Mouse (Mus musculus): ENCODE measurements around the gene Cep250. TPM values are rescaled to one million over a fixed set of nuclear protein-coding genes. Genes with fewer than 3 reads are reported as not detected.
"Not testable (repeated sequence)": the region's sequence is repeated elsewhere in the genome, so short reads cannot be mapped to it uniquely, and the experiment has no call there.

Gene Cep250
- total RNA-seq (2018; cell fraction: chromatin; rRNA removed), result 100 to 1,000 TPM in 14 of 26 experiments, 10 to 100 TPM in 12; 28.1 to 238 (median 112) TPM
- 10 to 100 TPM; 31.4 to 74.2 (median 54.8) TPM for total RNA-seq (2018; cell fraction: cytosol; rRNA removed)
- total RNA-seq (2018; cell fraction: nucleus; rRNA removed), result 100 to 1,000 TPM in 8 of 26 experiments, 10 to 100 TPM in 18; 21.4 to 200 (median 68.9) TPM
- polyA plus RNA-seq (2018), result 55.2 to 100 TPM (median 84.4 TPM) in 3 replicates

GRCm38 (mm10) chr2:155956134-155957059 lies at the start of gene Cep250:
Gene Cep250, plus strand, starts transcription at chr2:155956458.
- Histone ChIP-seq H3K79me2 (ENCODE audit: inconsistent target) (peaks cover 45% of the 10 kb centered on the region), H3K36me3 (ENCODE audit: inconsistent target) (no peaks in the 10 kb centered on the region), H3K4me3 (ENCODE audit: inconsistent target) (peak within 1 kb of the TSS; percentile 59), H3K27ac (peak within 1 kb of the TSS; percentile 92)
- WGBS (ENCODE audit: missing documents), result under 1% methylated on average over 57 of the region's 59 CpGs

GRCm38 (mm10) chr2:155914684-155915083 lies 41.6 kb upstream of the Cep250 start:
- Histone ChIP-seq H3K36me3 (ENCODE audit: inconsistent target) (peaks cover 30% of the 10 kb centered on the region), H3K27ac (no peak overlapping the region), H3K4me3 (ENCODE audit: inconsistent target) (no peak overlapping the region), H3K79me2 (ENCODE audit: inconsistent target) (peaks cover 20% of the 10 kb centered on the region)
- WGBS (ENCODE audit: missing documents), result 55% methylated on average over 6 of the region's 6 CpGs

- Histone ChIP-seq H3K79me2 (ENCODE audit: inconsistent target) (peaks cover 63% of the 10 kb centered on the region), H3K27ac (no peak overlapping the region), H3K36me3 (ENCODE audit: inconsistent target) (peaks cover 5% of the 10 kb centered on the region; the same call in 1 of the 2 replicates), H3K4me3 (ENCODE audit: inconsistent target) (no peak overlapping the region)
- 80% methylated on average over 7 of the region's 7 CpGs for WGBS (ENCODE audit: missing documents)
Measured at GRCm38 (mm10) chr2:155923143-155923542, 33.1 kb upstream of the Cep250 start.

DNA sequence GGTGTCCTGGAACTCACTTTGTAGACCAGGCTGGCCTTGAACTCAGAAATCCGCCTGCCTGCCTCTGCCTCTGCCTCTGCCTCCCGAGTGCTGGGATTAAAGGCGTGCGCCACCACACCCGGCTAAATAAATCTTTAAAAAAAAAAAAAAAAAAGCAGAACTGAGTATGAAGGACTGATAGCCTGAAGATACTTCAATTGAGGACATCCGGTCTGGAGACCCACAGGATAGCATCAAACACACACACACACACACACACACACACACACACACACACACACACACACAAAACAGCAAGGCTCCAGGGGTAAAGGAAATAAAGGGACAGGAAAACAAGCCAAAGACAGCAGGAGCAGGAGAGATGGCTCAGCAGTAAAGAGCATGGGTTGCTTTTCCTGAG lies 31.0 kb upstream of the Cep250 start:
- 70% methylated on average over 2 of the region's 6 CpGs for WGBS (ENCODE audit: missing documents)
- not testable (repeated sequence) for H3K36me3 ChIP-seq (ENCODE audit: inconsistent target); H3K27ac ChIP-seq

DNA sequence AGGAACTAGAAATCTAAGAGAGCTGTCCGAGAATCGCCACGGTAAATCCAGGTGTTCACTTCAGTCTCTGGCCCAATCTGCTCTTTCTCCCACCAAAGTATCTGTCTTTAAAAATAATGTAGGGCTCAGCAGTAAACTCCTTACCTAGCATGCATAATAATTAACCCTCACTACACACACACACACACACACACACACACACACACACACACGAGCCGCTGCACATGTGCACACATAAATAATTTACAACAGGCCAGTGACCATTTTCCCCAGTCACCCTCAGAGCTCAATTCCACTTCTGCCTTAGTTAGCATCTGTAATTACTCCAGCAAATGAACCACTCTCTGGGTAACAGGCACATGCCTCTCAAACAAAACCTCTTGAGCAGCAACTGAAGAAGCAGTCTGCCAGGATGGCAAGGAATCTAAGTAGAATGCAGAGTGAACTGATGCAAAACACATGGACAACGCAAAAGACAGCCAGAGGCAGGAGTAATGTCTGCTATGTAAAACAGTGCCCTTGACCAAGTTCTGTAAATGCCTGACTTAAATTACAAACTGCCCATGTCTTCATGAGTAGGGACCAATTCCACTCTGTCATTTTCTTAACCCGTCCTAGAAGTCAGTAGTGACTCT lies 27.4 kb upstream of the Cep250 start:
- Histone ChIP-seq H3K4me3 (ENCODE audit: inconsistent target) (peak overlapping the region; percentile 79), H3K79me2 (ENCODE audit: inconsistent target) (peaks cover 60% of the 10 kb centered on the region), H3K36me3 (ENCODE audit: inconsistent target) (no peaks in the 10 kb centered on the region), H3K27ac (no peak overlapping the region)
- WGBS (ENCODE audit: missing documents), result 74% methylated on average over 7 of the region's 7 CpGs

More for the DNA sequence above, 31.0 kb upstream of the Cep250 start:
- H3K4me3 ChIP-seq (ENCODE audit: inconsistent target), result not testable (repeated sequence)
- H3K79me2 ChIP-seq (ENCODE audit: inconsistent target), result peaks cover 80% of the 10 kb centered on the region

DNA sequence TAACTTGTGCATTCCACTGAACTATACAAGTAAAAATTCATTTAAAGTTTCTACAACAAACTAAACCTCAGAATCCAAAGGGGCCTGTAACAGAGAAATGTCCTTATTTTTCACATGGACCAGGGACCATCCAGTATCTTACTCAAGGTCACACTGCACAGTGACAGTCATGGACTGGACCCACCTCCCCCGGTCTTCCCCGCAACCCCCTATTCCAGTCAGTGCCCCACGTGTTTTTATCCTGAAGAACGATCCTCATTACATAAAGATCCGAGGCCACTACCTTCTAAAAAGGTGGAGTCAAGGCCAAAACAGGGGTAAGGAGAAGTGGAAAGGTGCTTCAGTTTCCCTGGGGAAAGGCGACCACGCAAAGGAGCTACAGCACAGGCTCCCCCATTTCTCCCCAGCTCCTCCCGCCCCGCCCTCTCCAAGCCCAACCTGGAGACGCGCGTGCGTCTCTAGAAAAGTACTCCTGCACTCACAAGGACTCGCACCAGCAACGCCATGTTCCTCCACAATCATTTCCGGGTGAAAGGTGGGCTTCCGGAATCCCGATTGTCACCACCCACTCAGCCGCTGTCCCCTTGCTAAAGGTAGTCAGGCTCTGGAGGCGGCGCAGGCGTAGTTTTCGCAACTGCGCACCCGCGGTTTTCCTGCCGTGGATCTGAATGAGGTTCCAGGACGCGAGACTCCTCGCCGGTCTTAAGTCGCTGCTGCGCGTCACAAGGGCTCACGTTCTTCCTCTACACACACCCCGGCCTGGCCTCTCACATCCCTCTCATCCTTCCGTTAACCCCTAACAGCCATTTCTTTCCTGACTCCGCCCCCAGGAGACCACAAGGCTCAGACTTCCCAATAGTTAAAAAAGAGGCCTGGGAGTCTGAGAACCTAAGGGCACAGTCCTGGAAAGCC lies 26.5 kb upstream of the Cep250 start, which contains the start of gene Uqcc1:
Uqcc1 (minus strand) TSS at position 780 of the 912 bp plus-strand sequence.
- H3K4me3 ChIP-seq (ENCODE audit: inconsistent target), result peak within 1 kb of the TSS; percentile 79
- H3K79me2 ChIP-seq (ENCODE audit: inconsistent target), result peaks cover 50% of the 10 kb centered on the region
- WGBS (ENCODE audit: missing documents), result 1% methylated on average over 33 of the region's 38 CpGs
- H3K36me3 ChIP-seq (ENCODE audit: inconsistent target), result no peaks in the 10 kb centered on the region
- H3K27ac ChIP-seq, result peak within 1 kb of the TSS; percentile 74

DNA sequence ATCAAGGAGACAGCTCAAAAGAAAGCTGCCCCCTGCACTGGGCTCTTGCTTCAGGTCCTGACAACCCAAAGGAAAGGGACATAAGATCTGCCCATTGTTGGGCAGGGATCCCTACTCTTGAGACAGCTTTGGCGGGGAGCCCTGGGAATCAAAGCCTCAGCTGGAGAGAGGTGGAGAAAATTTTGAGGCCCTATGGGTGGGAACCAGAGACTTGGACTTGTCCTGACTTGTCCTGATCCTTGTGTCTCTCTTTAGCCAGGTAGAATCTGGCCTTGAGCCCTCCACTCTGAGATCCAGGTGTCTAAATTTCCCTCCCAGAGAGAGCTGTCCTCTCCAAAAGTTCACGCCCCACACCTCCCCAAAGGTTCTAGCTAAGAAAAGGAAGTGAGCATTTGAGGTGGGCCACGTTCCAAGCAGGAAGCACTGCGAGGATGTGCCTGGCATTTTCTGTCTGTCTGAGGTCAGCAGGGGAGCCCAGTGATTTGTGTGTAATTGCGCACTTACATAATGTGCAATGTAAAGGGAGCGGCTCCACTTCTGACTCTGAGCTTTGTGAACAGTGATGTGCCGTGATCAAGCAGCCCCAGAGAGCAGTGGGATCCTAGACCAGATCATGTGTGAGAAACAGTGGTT lies 16.2 kb upstream of the Cep250 start:
- no peaks in the 10 kb centered on the region for H3K79me2 ChIP-seq (ENCODE audit: inconsistent target)
- no peaks in the 10 kb centered on the region for H3K36me3 ChIP-seq (ENCODE audit: inconsistent target)
- 34% methylated on average over 7 of the region's 7 CpGs for WGBS (ENCODE audit: missing documents)
- no peak overlapping the region for H3K27ac ChIP-seq
- H3K4me3 ChIP-seq (ENCODE audit: inconsistent target), result no peak overlapping the region

DNA sequence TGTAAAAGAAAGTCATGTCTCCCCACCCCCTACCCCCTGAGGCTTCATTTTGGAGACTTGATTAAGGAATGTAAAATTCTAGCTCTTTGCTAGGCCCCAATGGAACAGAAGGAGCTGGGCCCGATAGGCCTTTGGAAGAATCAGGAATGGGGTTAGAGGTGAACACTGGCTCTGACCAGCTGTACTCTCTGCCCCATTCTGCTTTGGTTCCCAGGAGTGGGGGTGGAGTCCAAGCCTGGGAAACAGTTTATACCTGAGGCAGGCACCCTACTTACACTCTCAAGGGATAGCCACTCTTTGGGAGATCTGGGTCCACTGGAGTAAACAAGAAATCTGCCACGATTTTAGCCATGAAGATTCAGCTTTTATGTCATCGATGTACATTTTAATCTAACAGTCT lies 15.6 kb upstream of the Cep250 start, which contains the start of gene Gm15557:
Gm15557 (plus strand) TSS at position 48 of the 400 bp plus-strand sequence.
- Histone ChIP-seq H3K36me3 (ENCODE audit: inconsistent target) (no peaks in the 10 kb centered on the region), H3K79me2 (ENCODE audit: inconsistent target) (no peaks in the 10 kb centered on the region), H3K27ac (no peak within 1 kb of the TSS), H3K4me3 (ENCODE audit: inconsistent target) (no peak within 1 kb of the TSS)
- 93% methylated on average over 3 of the region's 3 CpGs for WGBS (ENCODE audit: missing documents)

DNA sequence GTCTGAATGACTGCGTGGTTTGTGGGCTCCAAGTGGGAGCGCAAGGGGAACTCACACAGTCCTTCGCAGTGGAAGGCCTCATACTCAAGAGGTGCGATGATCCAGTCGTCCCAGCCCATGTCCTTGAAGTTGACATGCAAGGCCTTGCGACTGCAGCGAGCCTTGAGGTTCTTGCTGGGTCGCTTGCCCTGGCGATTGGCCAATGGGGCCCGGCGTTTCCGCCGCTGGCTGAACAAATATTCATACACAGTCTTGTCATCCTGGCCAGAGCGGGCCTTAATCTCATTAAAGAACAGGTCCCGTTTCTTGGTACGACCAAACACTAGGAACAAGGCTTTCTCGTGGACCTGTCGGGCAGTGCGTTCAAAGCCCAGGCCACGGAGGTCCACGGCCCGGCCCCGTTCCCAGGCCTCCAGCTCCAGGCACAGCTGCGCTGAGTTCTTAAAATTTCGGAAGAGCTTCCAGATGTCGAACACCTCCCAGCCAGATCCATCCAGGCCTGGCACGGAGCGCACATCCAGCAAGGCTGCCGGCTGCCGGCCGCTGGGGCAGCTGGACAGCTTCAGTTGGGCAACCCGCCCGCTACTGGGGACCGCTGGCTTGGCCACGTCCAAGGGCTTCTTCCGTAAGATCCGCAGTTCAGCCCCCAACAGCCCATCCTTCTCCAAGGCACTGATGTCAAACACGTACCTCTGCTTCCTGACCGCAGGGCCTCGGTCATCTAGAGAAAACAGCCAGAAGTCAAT lies 14.4 kb upstream of the Cep250 start:
- Histone ChIP-seq H3K79me2 (ENCODE audit: inconsistent target) (no peaks in the 10 kb centered on the region), H3K4me3 (ENCODE audit: inconsistent target) (no peak overlapping the region), H3K27ac (no peak overlapping the region), H3K36me3 (ENCODE audit: inconsistent target) (no peaks in the 10 kb centered on the region)
- 93% methylated on average over 40 of the region's 40 CpGs for WGBS (ENCODE audit: missing documents)

DNA sequence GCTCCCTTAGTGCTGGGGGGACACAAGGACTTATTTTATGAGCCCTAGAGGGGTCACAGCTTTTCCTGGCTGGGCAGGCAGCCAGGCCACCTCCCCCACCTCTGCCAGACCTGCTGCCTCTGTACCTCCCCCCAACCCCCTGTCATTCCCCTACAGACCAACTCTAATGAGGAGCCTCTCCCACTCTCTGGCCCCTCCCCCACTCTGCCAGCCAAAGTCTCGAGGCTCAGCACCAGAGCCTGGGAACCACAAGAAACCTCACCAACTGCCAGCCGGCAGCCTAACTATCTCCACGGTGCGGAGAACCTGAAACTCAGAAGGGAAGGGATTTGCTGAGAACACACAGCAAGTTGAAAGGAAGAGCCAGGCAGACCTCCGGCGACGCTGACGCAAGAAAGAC lies 12.8 kb upstream of the Cep250 start:
- Histone ChIP-seq H3K27ac (no peak overlapping the region), H3K4me3 (ENCODE audit: inconsistent target) (no peak overlapping the region), H3K36me3 (ENCODE audit: inconsistent target) (no peaks in the 10 kb centered on the region), H3K79me2 (ENCODE audit: inconsistent target) (no peaks in the 10 kb centered on the region)
- WGBS (ENCODE audit: missing documents), result 33% methylated on average over 8 of the region's 8 CpGs

- Histone ChIP-seq H3K79me2 (ENCODE audit: inconsistent target) (no peaks in the 10 kb centered on the region), H3K36me3 (ENCODE audit: inconsistent target) (no peaks in the 10 kb centered on the region), H3K4me3 (ENCODE audit: inconsistent target) (no peak overlapping the region), H3K27ac (no peak overlapping the region)
- 97% methylated on average over 4 of the region's 4 CpGs for WGBS (ENCODE audit: missing documents)
Measured at GRCm38 (mm10) chr2:155944685-155945084, 11.6 kb upstream of the Cep250 start.

- WGBS (ENCODE audit: missing documents), result 89% methylated on average over 13 of the region's 13 CpGs
- H3K4me3 ChIP-seq (ENCODE audit: inconsistent target), result no peak within 1 kb of the TSS
- H3K79me2 ChIP-seq (ENCODE audit: inconsistent target), result no peaks in the 10 kb centered on the region
- no peak within 1 kb of the TSS for H3K27ac ChIP-seq
- no peaks in the 10 kb centered on the region for H3K36me3 ChIP-seq (ENCODE audit: inconsistent target)
Measured at GRCm38 (mm10) chr2:155945124-155945523, 11.1 kb upstream of the Cep250 start, which contains the start of gene Gdf5. Gene Gdf5, minus strand, starts transcription at chr2:155945367.

- H3K79me2 ChIP-seq (ENCODE audit: inconsistent target), result no peaks in the 10 kb centered on the region
- WGBS (ENCODE audit: missing documents), result 91% methylated on average over 4 of the region's 5 CpGs
- no peak overlapping the region for H3K4me3 ChIP-seq (ENCODE audit: inconsistent target)
- H3K36me3 ChIP-seq (ENCODE audit: inconsistent target), result no peaks in the 10 kb centered on the region
- no peak overlapping the region for H3K27ac ChIP-seq
Measured at GRCm38 (mm10) chr2:155945580-155945979, 10.7 kb upstream of the Cep250 start.

Measured in macrophage (primary cell).